Mouse (Mus musculus): ENCODE measurements around the gene Cyp4f39.

Cyp4f39 gene

GRCm38 (mm10) chr17:32452482-32452881, at the start of gene Cyp4f39:
Gene Cyp4f39, plus strand, starts transcription at chr17:32452723.
- peak; percentile 39 for DNase-seq

- peak; percentile 30 for DNase-seq
Observed at GRCm38 (mm10) chr17:32402779-32403157, 49.8 kb upstream of the Cyp4f39 start.

GRCm38 (mm10) chr17:32403417-32403816, 49.1 kb upstream of the Cyp4f39 start, which contains the start of gene Rasal3:
Gene Rasal3, minus strand, starts transcription at chr17:32403583.
- peak; percentile 26 for DNase-seq

- DNase-seq: no peak
Observed at GRCm38 (mm10) chr17:32411898-32412297, 40.6 kb upstream of the Cyp4f39 start.

GRCm38 (mm10) chr17:32415417-32416020, 37.0 kb upstream of the Cyp4f39 start:
- no peak for DNase-seq

- no peak for DNase-seq
Observed at GRCm38 (mm10) chr17:32416771-32417170, 35.8 kb upstream of the Cyp4f39 start.

GRCm38 (mm10) chr17:32419989-32420388, 32.5 kb upstream of the Cyp4f39 start:
- DNase-seq: no peak

GRCm38 (mm10) chr17:32420781-32421180, 31.7 kb upstream of the Cyp4f39 start:
- no peak for DNase-seq

- DNase-seq: peak; percentile 25
Observed at GRCm38 (mm10) chr17:32424034-32424433, 28.5 kb upstream of the Cyp4f39 start, which contains the start of gene Pglyrp2. Gene Pglyrp2, minus strand, starts transcription at chr17:32424167.

- no peak for DNase-seq
Observed at GRCm38 (mm10) chr17:32426610-32427009, 25.9 kb upstream of the Cyp4f39 start.

- peak; percentile 35 for DNase-seq
Observed at GRCm38 (mm10) chr17:32431972-32432371, 20.6 kb upstream of the Cyp4f39 start.

- DNase-seq: peak; percentile 53
Observed at GRCm38 (mm10) chr17:32434324-32434723, 18.2 kb upstream of the Cyp4f39 start.

GRCm38 (mm10) chr17:32435151-32435550, 17.4 kb upstream of the Cyp4f39 start:
- DNase-seq: no peak

- DNase-seq: no peak
Observed at GRCm38 (mm10) chr17:32437106-32437505, 15.4 kb upstream of the Cyp4f39 start.

- no peak for DNase-seq
Observed at GRCm38 (mm10) chr17:32443245-32443644, 9.3 kb upstream of the Cyp4f39 start.

- DNase-seq: peak; percentile 14
Observed at GRCm38 (mm10) chr17:32445016-32445415, 7.5 kb upstream of the Cyp4f39 start.

GRCm38 (mm10) chr17:32447195-32447594, 5.3 kb upstream of the Cyp4f39 start:
- no peak for DNase-seq

GRCm38 (mm10) chr17:32449042-32449441, 3.5 kb upstream of the Cyp4f39 start:
- no peak for DNase-seq

- DNase-seq: peak; percentile 30
Observed at GRCm38 (mm10) chr17:32450844-32451537, 1.5 kb upstream of the Cyp4f39 start.

GRCm38 (mm10) chr17:32454188-32454587, 1.7 kb downstream of the Cyp4f39 start:
- DNase-seq: peak; percentile 67

GRCm38 (mm10) chr17:32454997-32455396, 2.5 kb downstream of the Cyp4f39 start:
- DNase-seq: peak; percentile 39

- DNase-seq: no peak
Observed at GRCm38 (mm10) chr17:32468494-32468893, 16.0 kb downstream of the Cyp4f39 start.

GRCm38 (mm10) chr17:32470795-32471194, 18.3 kb downstream of the Cyp4f39 start:
- no peak for DNase-seq

- no peak for DNase-seq
Observed at GRCm38 (mm10) chr17:32472176-32472575, 19.7 kb downstream of the Cyp4f39 start.
